Mouse (Mus musculus): ENCODE results near the gene Pigo.
"Not testable (repeated sequence)": the region's sequence is repeated elsewhere in the genome, so short reads cannot be mapped to it uniquely, and the experiment has no call there.

DNA sequence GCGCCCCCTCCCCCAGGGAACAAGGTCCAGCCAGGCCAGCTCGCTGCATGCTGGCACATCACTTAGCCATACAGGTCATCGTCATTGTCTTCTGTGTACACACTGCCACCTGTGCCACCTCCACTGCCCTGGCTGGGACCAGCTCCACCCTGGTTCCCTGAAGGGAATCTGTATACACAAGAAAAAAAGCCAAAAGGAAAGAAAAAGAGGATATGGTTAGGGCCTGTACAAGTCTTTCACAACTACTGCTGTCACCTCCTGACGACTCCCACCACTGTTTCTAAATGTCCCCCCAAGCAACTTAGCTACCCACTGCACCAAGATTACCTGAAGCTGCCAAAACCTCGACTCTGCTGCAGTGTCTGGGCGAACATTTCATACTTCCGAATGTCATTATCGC is 45.2 kb downstream of the Pigo start:
- TF ChIP-seq POLR2A (IDR thresholded peaks at IDR 0.05; ENCODE audit: insufficient read depth, low read depth, low read length); CTCF (IDR thresholded peaks at IDR 0.05); EP300 (IDR thresholded peaks at IDR 0.05; ENCODE audit: insufficient read depth, low read depth, low read length): not testable (repeated sequence)

Data from heart, adult 2 months (tissue).